Mouse (Mus musculus): ENCODE results near the gene Gm21969. TPM values are rescaled to one million over a fixed set of nuclear protein-coding genes. Genes with fewer than 3 reads are reported as not detected.

Gene Gm21969
- total RNA-seq (2021) = not detected
- long read RNA-seq, experiment 1, partial matches to known transcripts = 0 of 1 reads
- long read RNA-seq, experiment 1, other reads (novel, unspliced or antisense) = 1 of 1 reads
- long read RNA-seq, experiment 2, partial matches to known transcripts = 0 of 2 reads
- long read RNA-seq, experiment 2, other reads (novel, unspliced or antisense) = 2 of 2 reads

DNA sequence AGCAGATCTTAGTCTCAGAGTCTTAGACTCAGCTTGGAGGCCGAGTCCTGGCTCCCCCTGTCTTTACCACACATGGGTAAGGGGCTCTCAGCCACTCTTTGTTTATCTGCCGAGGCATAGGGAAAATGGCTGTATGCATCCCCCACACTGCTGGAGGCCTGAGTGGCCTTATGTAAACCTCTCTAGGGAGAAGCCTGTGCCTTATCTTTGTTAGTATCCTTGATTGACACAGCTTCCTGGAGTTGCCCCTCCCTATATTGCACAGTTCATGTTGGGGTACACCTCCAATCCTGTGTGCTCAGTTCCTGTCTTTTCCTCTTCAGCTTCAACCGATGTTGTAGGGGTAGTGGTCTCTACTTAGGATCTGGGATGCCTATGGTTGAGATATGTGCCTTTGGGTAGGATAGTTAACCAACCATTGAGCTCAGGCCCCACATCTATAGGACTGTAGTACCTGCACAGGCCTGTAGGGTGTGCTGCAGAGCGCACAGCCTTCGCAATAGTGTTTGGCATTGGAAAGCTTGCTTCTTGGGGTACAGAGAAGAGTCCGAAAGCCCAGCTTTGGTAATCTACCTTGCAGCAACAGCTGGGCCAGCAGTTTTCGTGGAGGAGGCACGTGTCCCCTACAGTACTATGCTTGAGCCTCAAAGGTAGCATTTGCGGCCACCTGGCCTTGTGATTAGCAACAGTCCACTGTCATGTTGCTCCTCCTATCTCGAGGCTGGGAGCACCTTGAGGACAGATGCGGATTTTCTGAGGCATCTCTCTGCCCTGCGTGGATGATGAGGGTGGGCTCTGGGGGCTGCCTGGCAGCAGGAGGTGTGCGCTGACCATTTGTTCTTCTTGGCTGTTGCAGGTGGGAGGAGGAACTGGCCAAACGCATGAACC lies at the start of gene Gm21969:
Gene Gm21969, plus strand, starts transcription at position 830 of the 888 bp plus-strand sequence.
- intact Hi-C loops (cut with DNase I) = no loop called here
- DNase-seq = peak; percentile 70 to 73

- intact Hi-C loops (cut with DNase I) = no loop called here
- no peak for DNase-seq
Observed at GRCm38 (mm10) chr4:139555235-139555634, 47.8 kb upstream of the Gm21969 start.

DNA sequence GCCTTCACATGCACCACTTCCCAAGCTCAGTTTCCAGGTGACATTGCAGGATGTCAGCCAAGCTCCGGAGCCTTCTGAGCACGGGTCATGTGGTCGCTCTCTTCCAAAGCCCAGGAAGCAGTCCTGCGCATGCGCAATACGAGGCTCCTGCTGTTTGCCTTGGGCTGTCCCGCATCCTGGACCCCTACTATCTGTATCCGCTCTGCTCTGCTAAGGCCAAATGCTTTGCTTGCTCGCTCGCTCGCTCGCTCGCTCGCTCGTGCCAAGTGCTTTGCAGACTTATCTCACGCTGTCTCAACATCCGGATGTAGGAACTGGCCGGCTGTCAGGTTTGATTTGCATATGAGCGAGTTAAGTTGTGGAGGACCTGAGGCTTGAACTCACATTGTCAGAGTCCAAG lies 47.0 kb upstream of the Gm21969 start:
- peak; percentile 63 to 72 for DNase-seq
- intact Hi-C loops (cut with DNase I) = no loop called here

DNA sequence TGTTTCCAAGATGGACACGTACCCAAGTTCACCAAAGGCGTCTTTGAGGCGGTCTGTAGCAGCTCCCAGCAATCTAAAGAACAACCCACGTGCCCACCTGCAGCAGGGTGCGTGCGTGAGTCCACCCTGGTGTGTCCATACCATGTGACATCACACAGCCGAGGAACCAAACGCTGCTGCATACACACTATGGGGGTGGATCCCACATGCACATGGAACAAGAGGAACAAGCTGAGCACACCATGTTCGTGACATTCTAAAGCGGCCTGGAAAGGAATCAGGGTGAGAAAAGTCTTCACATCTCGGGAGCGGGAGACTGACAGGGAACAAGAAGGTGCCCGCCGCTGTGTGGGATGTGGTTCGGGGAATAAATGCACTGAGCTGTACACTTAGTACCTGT lies 34.6 kb upstream of the Gm21969 start:
- no peak for DNase-seq
- intact Hi-C loops (cut with DNase I) = no loop called here

GRCm38 (mm10) chr4:139570756-139571155 lies 32.2 kb upstream of the Gm21969 start:
- intact Hi-C loops (cut with DNase I) = loop anchor here (5.0 kb wide), 1 partner anchor 78 kb away; no protein-coding TSS in a partner anchor
- DNase-seq = no peak

GRCm38 (mm10) chr4:139572928-139573512 lies 30.0 kb upstream of the Gm21969 start:
- DNase-seq = no peak
- intact Hi-C loops (cut with DNase I) = loop anchor here (2.0 to 5.0 kb wide), 2 partner anchors 81 to 98 kb away; no protein-coding TSS in a partner anchor

DNA sequence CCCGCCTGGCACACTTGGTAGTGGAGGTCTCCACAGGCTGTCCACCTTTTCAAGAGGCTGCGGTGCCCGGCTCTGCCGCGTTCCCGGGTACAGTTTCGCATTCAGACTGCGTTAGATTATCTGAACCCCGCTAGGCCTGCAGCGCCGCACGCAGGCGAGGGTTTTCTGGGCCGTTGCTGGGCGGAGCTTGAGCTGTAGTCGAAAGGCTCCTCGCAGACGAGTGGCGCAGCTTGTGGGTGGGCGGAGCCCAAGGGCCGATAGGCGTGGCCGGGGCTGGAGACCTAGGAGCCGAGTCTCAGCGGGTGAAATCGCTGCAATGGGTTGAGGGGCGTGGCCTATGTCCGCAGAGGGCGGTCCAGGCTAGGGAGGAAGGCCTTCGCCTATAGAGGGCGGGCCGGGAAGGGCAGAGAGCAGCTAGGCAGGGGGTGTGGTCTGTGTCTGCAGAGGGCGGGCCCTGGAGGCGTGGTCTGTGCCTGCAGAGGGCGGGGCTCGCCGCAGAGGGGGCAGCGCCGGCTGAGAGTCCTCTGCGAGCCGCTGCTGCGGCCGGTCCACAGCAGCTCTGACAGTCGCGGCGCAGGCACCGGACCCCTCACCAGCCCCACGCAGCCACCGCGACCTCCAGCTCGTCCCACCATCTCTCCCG lies 28.7 kb upstream of the Gm21969 start:
- peak; percentile 98 to 99 for DNase-seq
- intact Hi-C loops (cut with DNase I) = loop anchor here (5.0 kb wide), 1 partner anchor 82 kb away; no protein-coding TSS in a partner anchor

- intact Hi-C loops (cut with DNase I) = loop anchor here (5.0 kb wide), 1 partner anchor 83 kb away; no protein-coding TSS in a partner anchor
Observed at GRCm38 (mm10) chr4:139574799-139575672, 27.9 kb upstream of the Gm21969 start.

GRCm38 (mm10) chr4:139575673-139576003 lies 27.3 kb upstream of the Gm21969 start:
- intact Hi-C loops (cut with DNase I) = loop anchor here (2.0 kb wide), 2 partner anchors 19 to 35 kb away; no protein-coding TSS in a partner anchor
- DNase-seq = no peak

More at GRCm38 (mm10) chr4:139574799-139575672, 27.9 kb upstream of the Gm21969 start:
- peak in 1 of 2 experiments; percentile 58 for DNase-seq

- intact Hi-C loops (cut with DNase I) = loop anchor here (2.0 kb wide), 2 partner anchors 18 to 34 kb away; no protein-coding TSS in a partner anchor
- no peak for DNase-seq
Observed at GRCm38 (mm10) chr4:139576251-139576880, 26.6 kb upstream of the Gm21969 start.

DNA sequence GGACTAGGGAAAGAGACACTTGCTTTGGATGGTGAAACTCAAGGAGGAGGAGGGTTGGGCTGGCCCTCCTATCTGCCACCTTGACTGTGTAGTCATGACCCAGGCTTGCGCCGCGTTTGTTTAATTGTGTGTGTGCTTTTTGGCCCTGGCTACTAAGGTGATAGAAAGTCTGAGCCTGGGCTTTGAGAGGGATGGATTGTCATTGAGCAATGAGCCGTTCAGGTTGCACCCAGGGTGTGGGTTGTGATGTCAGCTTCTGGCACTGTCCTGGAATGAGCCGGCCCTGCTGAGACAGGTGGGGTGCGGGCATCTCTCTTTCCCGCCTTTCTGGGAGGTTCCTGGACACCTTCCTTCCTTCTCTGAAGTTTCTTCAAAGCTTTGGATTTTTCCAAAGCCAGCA lies 26.0 kb upstream of the Gm21969 start:
- no peak for DNase-seq
- intact Hi-C loops (cut with DNase I) = loop anchor here (2.0 kb wide), 2 partner anchors 18 to 34 kb away; no protein-coding TSS in a partner anchor

- no peak for DNase-seq
- intact Hi-C loops (cut with DNase I) = no loop called here
Observed at GRCm38 (mm10) chr4:139578389-139578788, 24.6 kb upstream of the Gm21969 start.

- DNase-seq = no peak
- intact Hi-C loops (cut with DNase I) = no loop called here
Observed at GRCm38 (mm10) chr4:139579003-139579402, 24.0 kb upstream of the Gm21969 start.

- no peak for DNase-seq
- intact Hi-C loops (cut with DNase I) = no loop called here
Observed at GRCm38 (mm10) chr4:139579466-139579865, 23.5 kb upstream of the Gm21969 start.

- peak; percentile 61 to 76 for DNase-seq
- intact Hi-C loops (cut with DNase I) = no loop called here
Observed at GRCm38 (mm10) chr4:139580663-139581336, 22.2 kb upstream of the Gm21969 start.

- intact Hi-C loops (cut with DNase I) = no loop called here
- DNase-seq = peak; percentile 55 to 65
Observed at GRCm38 (mm10) chr4:139581427-139582051, 21.4 kb upstream of the Gm21969 start.

DNA sequence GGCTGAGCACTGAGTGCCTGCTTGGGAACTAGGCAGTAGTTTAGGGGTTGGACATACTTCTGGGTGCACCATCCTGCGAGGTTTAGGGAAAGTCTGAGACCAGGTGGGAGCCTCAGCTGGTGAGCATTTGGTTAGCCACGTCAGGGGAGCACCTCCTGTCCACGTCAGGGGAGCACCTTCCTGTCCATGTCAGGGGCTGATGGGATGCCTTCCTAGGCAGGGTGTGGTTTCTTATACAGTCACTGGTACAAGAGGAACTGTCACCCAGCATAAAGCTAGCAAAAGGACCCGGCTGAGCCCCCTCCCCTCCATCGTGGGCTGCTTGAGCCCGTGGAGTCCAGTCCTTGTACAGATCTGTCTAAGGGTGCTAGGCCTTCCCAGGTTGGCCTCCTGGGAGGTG lies 20.6 kb upstream of the Gm21969 start:
- DNase-seq = no peak
- intact Hi-C loops (cut with DNase I) = no loop called here

GRCm38 (mm10) chr4:139582903-139583302 lies 20.1 kb upstream of the Gm21969 start:
- DNase-seq = no peak

More at GRCm38 (mm10) chr4:139582903-139583302, 20.1 kb upstream of the Gm21969 start:
- intact Hi-C loops (cut with DNase I) = no loop called here

All from heart, postnatal 14 days (tissue).